ENCODE assay signal across 30 mouse cellular contexts in the genomic region with DNA sequence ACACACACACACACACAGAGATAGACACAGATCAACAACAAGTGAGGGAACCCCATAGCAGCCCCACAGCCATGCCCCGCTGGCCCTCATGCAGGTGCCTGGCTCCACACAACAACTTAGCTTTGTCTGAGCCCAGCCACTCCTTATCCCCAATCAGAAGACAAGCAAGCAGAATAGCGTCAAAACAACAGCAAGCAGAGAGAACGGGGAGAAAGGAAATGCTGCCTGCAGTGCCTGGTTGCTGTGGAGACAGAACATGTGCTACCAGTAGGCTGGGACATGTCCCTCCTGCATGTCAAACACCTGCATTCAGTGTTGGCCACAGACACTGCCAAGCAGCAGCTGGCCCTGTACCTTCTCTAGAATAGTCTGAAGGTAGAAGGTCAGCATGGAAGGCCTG. TPM values are rescaled to one million over a fixed set of nuclear protein-coding genes. Genes with fewer than 3 reads are reported as not detected.
A peak's percentile ranks its signal among the peaks of the same experiment; 100 is the strongest.
DNase-seq lines count a peak whose midpoint lies in the region; TF ChIP-seq lines count a peak whose summit lies in the region.
"Had no signal": no experiment of that assay in that cellular context is flagged by ENCODE, and none has a peak within 500 bp of the region (broad histone marks: within the 10 kb centered on the region; RNA-seq: fewer than 3 reads in every experiment).

No protein-coding gene starts in this region.

- no peak for DNase-seq in cerebellum, adult 2 months
- DNase-seq in cerebellum, adult 8-10 months: no peak
- no peak for DNase-seq in left cerebral cortex, adult 2 months (ENCODE audit: extremely low spot score in 1 of 2, low spot score in 2 of 2)
- DNase-seq in left cerebral cortex, adult 8-10 months (ENCODE audit: low spot score in 2 of 2): no peak
- peak; percentile 30 to 51 for DNase-seq in thymus, adult 18-20 months
- DNase-seq in thymus, postnatal 25 days: peak; percentile 53
- no peak for DNase-seq in natural killer cell, adult 2 months (ENCODE audit: low spot score in 2 of 2)
- DNase-seq in kidney, postnatal 14 days: no peak
- DNase-seq: adrenal gland, postnatal 10 days; cerebellum, adult 11 months; gastrocnemius, adult 2 months; gastrocnemius, postnatal 36 days; heart, adult 2 months; kidney, adult 11 months; layer of hippocampus, adult 9-11 months; lung, adult 2 months; lung, postnatal 10 days; midbrain, embryonic 14.5 days had no signal

- no peak overlapping the region for H3K4me3 ChIP-seq in cerebellum, adult 2 months (replicated peaks; ENCODE audit: insufficient read depth, low read depth, low read length)
- no peak overlapping the region for H3K4me3 ChIP-seq in left cerebral cortex, adult 2 months
- H3K4me3 ChIP-seq: embryonic facial prominence, embryonic 10.5 days; embryonic facial prominence, embryonic 15.5 days; forebrain, embryonic 12.5 days; gastrocnemius, adult 2 months; heart, adult 2 months; heart, embryonic 12.5 days; hindbrain, embryonic 10.5 days; hindbrain, embryonic 15.5 days; kidney, embryonic 15.5 days; limb, embryonic 10.5 days; limb, embryonic 15.5 days; neural tube, embryonic 15.5 days had no signal

- no peak for TF ChIP-seq CTCF in cerebellum, adult 2 months (IDR thresholded peaks at IDR 0.05; ENCODE audit: borderline replicate concordance, insufficient read depth, low read depth, low read length)
- TF ChIP-seq CTCF in left cerebral cortex, adult 2 months (IDR thresholded peaks at IDR 0.05): no peak

- intact Hi-C loops in left cerebral cortex, adult 2 months (cut with DNase I): no loop called here

- 60% methylated on average over 3 of the region's 3 CpGs for WGBS in cerebellum, adult 2 months

- peaks cover 42% of the 10 kb centered on the region for H3K4me1 ChIP-seq in cerebellum, adult 2 months (ENCODE audit: control insufficient read depth, insufficient read depth, low read length)
- H3K4me1 ChIP-seq: embryonic facial prominence, embryonic 10.5 days; embryonic facial prominence, embryonic 15.5 days; forebrain, embryonic 12.5 days; hindbrain, embryonic 10.5 days; hindbrain, embryonic 15.5 days; kidney, embryonic 15.5 days; limb, embryonic 10.5 days; limb, embryonic 15.5 days; neural tube, embryonic 15.5 days had no signal

- no peaks in the 10 kb centered on the region for H3K27me3 ChIP-seq in cerebellum, adult 2 months (ENCODE audit: control insufficient read depth, insufficient read depth, low read length)
- H3K27me3 ChIP-seq: embryonic facial prominence, embryonic 15.5 days; forebrain, embryonic 12.5 days; heart, embryonic 12.5 days; hindbrain, embryonic 15.5 days; kidney, embryonic 15.5 days; limb, embryonic 15.5 days; neural tube, embryonic 15.5 days had no signal

- peak overlapping the region; percentile 8 for H3K27ac ChIP-seq in cerebellum, adult 2 months (ENCODE audit: insufficient read depth, low read length)
- peak overlapping the region; percentile 20; the same call in 1 of the 2 replicates for H3K27ac ChIP-seq in left cerebral cortex, adult 2 months
- H3K27ac ChIP-seq: embryonic facial prominence, embryonic 10.5 days; embryonic facial prominence, embryonic 15.5 days; forebrain, embryonic 12.5 days; gastrocnemius, adult 2 months; heart, adult 2 months; hindbrain, embryonic 10.5 days; hindbrain, embryonic 15.5 days; kidney, embryonic 15.5 days; limb, embryonic 10.5 days; limb, embryonic 15.5 days; liver, embryonic 14.5 days; neural tube, embryonic 15.5 days had no signal

- TF ChIP-seq POLR2A in cerebellum, adult 2 months (IDR thresholded peaks at IDR 0.05; ENCODE audit: borderline replicate concordance, insufficient read depth, low read length): no peak

RNA-seq across cellular contexts. Expression of gene Camk2b, which starts 41.6 kb away (rescaled TPM):
- 479 and 518 TPM in 2 replicates for polyA plus RNA-seq in cerebellum, adult 2 months (2012; rRNA removed)
- total RNA-seq in left cerebral cortex, adult 2 months (2021): 100 to 1,000 TPM; 607 to 644 TPM
- 100 to 1,000 TPM; 652 to 710 (median 699) TPM for total RNA-seq in left cerebral cortex, adult 8-10 months (2022)
- polyA plus RNA-seq: G1E had no signal

Comparison
In these comparisons a context has a peak if more than half of its experiments do, and no peak if none do; other contexts are left out.
1. DNase-seq: peak in thymus, adult 18-20 months (2 of 2) and thymus, postnatal 25 days (single experiment); none in cerebellum, adult 2 months (0 of 2), cerebellum, adult 8-10 months (single experiment), left cerebral cortex, adult 2 months (0 of 2), left cerebral cortex, adult 8-10 months (0 of 2), natural killer cell, adult 2 months (0 of 2) and kidney, postnatal 14 days (single experiment).